Mouse (Mus musculus): Measurements from ENCODE around the gene Dync2h1.
"Not testable (repeated sequence)": the region's sequence is repeated elsewhere in the genome, so short reads cannot be mapped to it uniquely, and the experiment has no call there.

The Dync2h1 gene

DNA sequence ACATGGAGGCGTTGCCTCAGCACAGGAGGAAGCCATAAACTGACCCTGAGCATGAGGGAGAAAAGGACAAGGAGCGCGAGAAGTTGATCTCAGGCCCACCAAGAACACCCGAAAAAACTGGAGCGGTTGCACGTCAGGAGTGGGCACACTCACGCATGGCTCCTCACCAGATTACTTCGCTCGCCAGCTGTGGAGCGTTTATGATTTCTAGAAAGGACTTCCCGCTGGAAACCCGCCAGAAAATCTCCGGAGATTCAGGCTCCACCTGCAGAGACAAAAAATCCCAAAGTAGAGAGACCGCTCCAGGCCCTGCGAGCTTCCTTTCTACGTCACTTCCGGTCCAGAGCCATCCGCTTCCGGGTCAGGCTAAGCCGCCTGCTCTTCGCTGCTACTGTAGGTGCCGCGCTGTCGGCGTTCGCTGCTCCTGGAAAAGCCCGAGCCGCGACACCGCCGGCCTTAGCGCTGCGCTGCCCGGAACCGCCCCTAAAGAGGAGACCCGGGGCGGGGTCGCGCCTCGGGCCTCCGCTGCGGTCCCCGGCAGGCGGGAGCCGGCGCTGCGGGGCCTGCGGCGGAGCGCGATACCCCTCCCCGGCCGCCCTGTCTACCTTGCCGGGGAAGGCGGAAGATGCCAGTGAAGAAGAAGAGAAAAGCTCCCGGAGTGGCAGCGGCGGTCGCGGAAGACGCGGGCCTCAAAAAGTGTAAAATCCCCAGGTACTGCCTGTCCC lies at the start of gene Dync2h1, which contains the start of gene Dcun1d5:
TSS of gene Dync2h1 (minus strand) at position 275 of the 725 bp plus-strand sequence.
TSS of gene Dcun1d5 (plus strand) at position 349 of the 725 bp plus-strand sequence.
- peak; percentile 95 for DNase-seq (ENCODE audit: low spot score)

DNA sequence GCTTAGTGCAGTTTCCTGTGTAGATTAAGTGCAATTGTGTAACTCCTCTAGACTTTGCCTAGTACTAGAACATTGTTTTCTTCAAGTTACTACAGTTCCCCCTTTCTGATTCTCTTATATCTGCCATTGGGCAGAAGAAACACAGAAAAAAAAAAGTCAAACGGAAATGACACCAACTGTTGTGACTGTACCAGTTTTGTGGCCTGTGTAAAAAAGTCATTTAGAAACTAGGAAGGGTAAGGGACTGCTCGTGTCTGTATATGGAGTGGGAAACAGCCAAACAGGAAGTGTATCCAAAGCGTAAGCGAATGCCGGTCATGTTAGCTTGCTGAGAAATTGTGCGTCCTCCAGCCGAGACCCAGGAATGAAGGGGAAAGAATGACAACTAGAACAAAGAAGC lies 37.2 kb upstream of the Dync2h1 start:
- DNase-seq (ENCODE audit: low spot score), result no peak

DNA sequence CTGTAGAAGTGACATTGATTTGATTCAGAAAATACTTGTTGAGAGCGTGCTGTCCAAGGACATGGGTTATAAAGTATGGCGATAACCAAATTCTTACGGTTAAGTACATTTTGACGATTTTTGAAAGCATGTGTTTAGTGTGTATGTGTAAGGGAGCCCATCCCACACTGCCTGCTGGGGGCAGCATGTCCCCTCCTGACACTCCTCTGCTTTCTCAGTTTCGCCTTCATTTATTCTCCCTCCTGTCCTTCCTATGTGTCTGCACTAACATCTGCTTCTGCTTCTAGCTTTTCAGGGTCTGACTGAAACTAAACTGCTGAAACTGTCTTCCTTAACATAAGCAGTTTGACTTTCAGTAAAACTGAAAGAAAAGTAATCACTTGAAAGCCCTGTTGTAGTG lies 36.8 kb upstream of the Dync2h1 start:
- no peak for DNase-seq (ENCODE audit: low spot score)

DNA sequence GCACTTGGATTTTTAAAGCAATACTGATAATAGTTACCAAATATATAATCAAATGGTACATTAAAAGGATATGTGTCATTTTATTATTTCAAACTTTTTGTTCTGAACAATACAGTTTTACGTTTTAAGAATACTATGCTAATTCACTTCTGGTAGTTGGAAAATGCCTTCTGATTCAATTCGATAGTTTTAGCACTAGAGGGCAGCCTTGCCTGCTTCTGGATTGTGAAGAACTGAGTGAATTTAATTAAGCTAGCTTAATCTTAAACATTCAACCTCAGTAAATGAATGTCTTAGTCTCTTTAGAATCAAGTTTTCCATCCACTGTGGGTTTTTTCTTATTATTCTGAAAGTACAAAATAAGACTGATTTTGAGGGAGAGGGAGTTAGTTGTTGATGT lies 32.0 kb upstream of the Dync2h1 start:
- no peak for DNase-seq (ENCODE audit: low spot score)

DNA sequence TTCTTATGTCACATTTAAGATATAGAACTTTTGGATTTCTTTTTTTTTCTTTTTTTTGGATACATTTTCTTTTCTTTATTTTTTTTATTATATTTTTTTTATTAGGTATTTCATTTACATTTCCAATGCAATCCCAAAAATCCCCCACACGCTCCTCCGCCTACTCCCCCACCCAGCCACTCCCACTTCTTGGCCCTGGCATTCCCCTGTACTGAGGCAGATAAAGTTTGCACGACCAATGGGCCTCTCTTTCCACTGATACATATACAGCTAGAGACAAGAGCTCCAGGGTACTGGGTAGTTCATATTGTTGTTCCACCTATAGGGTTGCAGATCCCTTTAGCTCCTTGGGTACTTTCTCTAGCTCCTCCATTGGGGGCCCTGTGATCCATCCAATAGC lies 6.4 kb upstream of the Dync2h1 start:
- not testable (repeated sequence) for DNase-seq (ENCODE audit: low spot score)

DNA sequence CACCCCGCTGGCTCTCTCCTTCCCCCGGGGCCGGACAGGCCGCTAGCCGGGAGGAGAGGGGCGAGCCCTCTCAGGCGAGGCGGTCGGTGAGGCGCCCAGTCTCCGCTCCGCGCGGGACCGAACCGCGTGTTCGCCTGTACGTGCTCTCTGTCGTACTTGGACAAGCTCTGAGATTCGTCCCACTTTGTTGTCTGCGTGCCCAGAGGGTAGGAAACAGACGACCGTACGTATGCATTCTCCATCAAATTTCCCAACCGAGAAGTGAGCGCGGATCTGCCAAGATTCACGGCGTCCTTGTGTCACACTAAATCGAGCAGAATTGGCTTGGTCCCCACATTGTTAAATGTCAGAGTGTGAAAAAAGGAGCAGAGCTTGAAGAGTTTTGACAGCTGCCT lies 648 bp upstream of the Dync2h1 start:
- no peak for DNase-seq (ENCODE audit: low spot score)

DNA sequence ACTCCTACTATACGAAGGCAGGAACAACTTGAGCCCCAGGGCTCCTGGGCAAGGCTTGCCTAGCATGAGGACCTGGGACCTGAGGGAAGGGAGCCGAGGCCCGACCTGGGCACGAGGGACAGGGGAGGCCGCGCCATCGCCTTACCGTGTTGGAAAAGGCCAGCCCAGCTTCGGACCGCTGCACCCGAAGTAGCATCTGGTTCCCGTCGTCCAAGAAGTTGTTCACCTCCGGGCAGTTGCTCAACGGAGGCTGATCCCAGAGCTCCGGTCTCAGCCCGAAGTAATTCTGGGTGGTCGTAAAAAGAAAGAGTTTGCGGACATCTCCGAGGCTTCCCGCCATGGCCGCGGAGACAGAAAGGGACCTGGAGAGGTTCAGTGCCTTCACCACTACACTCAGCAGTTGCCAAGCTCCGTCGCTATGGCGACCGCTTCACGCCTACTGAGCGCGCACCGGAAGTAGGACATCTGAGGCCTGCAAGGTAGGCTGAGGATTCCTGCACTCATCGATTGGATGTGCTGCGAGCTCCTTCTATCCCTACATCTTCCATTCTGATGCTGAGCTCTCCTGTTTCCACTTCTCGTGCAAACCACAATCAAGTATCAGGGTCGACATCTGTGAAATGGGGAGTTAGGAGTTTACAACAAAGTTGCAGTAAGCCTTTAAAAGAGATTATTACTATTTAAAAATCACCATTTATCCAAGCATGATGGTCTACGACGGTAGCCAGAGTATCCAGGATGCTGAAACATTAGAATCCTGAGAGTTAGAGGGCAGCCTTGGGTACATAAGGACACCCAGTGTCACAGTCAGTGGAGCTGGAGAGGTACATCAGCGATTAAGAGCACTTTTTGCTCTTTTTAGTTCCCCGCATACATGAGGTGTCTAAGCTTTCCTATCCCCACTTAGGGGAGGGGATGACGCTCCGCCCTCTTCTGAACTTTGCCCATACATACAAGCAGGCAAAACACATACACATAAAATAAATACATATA lies 7.3 kb downstream of the Dync2h1 start:
- peak; percentile 93 for DNase-seq (ENCODE audit: low spot score)

DNA sequence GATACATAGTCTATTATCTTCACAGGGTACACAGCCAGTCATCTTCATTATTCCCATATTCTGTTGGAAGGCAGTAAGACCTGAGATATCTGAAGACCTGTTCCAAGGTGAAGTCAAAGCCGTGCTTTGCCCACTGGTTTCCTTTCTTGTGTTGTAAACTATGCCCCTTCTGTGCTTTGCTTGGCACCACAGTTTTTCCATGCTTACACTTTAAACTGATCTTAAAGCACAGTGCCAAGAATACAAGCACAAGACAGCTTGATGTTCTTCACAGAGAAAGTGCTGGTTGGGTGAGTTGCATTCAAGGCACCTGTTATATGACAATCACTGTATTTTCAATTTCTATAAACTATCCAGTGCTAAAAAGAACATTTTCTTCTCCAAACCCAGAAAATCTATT lies 10.5 kb downstream of the Dync2h1 start:
- DNase-seq (ENCODE audit: low spot score), result no peak

DNA sequence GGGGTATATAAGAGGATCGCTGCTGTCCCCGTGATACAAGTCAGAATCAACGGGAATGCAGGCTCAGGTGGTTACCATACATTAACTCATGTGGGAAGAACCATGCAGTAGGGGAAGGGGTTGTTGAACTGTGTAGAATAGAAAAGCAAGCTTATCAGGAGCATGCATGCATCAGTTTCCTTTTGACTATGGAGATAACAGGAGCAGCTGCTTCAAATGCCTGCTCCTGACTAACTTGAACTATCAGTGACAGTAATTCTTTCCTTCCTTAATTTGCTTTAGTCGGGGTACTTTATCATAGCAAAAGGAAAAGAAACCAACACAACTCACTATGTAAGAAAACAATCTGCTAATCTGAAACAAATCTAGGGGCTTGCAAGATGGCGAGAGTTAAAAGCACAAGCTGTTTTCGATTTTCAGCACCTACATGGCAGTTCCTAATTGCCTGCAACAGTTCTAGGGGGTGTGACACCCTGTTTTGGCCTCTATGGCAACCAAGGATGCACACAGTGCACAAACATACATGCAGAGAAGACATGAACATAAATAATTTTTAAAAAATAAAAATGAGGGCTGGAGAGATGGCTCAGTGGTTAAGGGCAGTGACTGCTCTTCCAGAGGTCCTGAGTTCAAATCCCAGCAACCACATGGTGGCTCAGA lies 16.8 kb downstream of the Dync2h1 start:
- no peak for DNase-seq (ENCODE audit: low spot score)

DNA sequence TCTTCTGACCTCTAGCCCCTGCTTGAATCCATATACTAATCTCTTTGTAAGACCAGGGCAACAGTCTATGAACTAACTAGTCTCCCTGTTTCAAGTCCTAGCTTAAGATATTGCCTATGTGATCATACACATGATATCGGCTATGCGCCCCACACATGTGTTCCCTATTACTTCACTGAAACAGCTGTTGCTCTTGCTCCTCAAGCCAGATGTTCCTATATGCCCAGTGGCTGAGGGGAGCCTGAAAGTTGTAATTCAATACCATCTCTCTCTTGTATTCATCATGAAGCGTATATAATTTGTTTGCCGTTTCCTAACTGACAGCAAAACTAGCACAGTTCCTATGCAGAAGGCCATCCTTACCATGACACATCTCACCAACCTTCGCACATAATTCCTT lies 23.6 kb downstream of the Dync2h1 start:
- DNase-seq (ENCODE audit: low spot score), result no peak

DNA sequence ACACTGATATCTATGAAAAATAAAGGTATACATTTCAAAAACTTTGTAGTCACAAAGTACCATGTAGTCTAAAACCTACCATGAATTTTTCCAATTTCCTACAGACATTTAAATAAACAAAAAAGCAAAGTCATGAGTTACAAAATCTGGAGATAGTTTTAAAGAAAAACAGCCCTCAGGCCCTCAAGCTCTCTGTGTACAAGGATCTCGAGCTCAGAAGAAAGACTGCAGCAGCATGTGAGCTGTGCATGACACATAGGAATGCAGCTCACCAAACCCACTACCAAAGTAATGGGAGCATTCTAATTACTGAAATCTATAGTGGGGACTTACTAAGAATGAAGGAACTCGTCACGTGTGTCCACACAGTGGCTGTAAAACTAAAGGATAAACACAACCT lies 24.5 kb downstream of the Dync2h1 start:
- no peak for DNase-seq (ENCODE audit: low spot score)

DNA sequence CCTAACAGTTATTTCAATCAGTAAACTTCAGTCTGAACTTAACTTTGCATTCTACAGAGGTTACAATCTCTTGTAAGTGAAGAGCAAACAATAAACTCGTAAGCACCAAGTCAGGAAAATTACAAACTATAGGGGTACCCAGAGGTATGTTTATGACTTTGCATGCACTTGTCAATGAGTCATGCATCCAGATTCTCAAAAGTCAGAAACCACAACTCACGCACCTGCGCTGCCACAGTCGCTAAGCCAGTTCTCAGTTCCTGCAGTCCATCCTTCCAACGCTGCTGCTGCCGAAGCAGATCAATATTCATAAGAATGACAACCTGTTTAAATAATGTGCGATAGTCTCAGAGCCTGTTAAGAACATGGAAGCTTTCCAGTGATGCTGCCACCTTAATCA lies 25.6 kb downstream of the Dync2h1 start:
- no peak for DNase-seq (ENCODE audit: low spot score)

DNA sequence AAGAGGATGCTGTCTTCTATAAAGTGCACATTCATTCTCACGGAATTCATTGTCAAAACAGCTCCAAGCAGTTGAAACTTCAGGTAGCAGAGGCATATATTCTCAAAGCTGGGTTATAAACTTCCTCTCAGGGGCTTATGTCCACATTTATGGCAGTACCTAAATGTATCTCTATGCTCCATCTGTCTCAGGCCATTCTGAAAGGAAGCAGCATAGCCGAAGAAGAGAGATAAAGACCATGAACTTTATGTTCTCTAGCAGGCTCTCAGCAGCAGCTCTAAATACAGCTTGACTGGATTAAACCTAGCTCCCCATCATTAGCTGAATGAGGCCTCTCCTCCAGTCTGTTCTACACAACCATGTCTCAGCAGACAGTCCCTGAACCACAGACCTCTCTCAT lies 29.9 kb downstream of the Dync2h1 start:
- no peak for DNase-seq (ENCODE audit: low spot score)

DNA sequence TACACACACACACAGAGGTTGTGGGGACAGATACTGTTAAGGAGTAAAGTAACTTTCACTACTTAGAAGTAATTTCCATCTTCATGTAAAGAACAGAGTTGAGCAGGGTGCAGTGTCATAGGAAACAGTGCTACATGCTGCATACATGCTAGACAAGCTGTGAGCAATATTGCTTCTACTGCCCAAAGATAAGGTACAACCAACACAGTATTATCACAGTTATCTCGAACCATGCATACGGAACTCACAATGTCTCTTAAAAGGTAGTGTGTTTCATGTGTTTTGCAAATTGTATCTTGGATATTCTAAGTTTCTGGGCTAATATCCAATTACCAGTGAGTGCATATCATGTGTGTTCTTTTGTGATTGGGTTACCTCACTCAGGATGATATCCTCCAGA lies 61.4 kb downstream of the Dync2h1 start:
- no peak for DNase-seq (ENCODE audit: low spot score)

DNA sequence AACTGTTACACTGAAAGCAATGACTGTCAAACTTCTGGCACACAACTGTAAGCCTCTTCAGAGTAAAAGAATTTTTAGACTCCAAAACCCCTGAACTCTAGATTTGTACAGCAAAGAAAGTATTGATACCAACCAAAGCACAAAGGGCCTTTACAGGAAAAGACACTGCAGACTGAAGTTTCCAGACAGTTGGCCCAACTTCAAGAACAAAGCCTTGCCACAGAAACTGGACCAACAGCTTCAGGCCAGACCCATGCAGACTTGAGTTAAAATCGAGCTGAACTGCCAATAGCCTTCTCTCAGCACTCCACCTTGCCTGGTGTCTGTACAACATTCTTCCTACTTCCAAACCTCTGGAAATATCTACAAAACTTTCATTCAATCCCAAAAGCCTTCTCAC lies 74.1 kb downstream of the Dync2h1 start:
- DNase-seq (ENCODE audit: low spot score), result no peak

DNA sequence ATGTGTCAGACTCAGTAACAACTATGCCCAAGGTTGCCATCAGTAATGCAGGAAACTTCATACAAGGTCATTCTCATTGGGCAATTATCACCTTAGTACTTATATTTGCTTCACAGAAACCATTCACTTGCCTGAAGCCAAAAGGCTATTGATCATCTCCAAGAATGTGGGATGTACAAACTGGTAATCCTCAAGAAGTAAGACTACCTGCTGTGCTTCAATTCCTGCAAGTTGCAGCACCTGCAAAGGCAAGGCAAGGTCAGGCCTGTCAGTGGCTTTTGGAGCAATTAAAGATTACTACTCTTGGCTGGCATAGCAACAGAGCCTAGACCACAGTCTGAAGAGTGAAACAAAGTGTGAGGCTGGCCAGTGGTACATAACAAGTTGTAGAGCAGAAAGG lies 82.9 kb downstream of the Dync2h1 start:
- no peak for DNase-seq (ENCODE audit: low spot score)

DNA sequence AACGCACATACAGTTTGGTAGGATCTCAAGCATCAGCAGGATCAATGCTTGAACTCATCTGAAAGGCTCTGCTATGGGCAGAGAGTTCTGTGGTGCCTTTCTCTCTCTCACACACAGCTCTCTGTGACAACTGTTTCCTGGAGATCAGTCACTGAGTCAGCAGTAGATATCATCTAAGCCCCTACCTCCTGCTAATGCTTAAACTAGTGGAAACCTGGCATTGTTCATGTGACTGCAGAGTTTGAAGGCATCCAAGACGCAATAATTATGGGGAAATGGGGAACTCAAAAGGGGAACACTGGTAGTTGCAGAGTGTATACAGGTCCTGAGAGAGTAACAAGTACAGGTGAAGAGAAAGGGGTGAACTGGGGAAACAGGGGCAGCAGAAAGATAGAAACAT lies 109.6 kb downstream of the Dync2h1 start:
- no peak for DNase-seq (ENCODE audit: low spot score)

DNA sequence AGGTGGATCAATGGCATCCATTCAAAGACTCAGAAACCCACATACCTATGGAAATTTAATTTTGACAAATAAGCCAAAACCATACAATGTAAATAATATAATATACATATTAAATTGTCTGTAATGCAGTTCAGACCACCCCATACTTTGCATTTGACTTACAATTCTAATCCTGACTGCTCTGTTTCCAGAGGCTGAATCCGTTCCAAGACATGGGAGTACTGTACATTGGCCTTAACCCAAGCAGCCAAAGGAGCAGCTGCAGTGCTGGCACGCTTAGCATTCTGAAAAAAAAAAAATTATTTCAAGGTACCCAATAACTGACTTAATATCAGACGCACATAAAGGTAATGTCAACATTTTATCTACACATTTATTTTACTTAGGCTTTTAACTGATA lies 113.4 kb downstream of the Dync2h1 start:
- no peak for DNase-seq (ENCODE audit: low spot score)

DNA sequence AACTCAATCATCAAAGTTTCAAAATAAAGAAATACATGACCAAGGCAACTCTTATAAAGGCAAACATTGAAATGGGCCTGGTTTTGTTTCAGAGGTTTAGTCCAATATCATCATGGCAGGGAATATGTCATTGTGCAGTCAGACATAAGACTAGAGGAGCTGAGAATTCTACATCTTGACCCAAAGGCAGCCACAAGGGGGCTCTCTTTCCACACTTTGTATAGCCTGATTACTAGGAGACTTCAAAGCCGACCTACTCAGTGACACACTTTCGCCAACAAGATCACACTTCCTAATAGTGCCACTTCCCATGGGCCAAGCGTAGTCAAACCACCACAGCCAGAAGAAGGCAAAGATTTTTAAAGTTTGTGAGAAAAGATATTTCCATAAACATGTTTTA lies 133.7 kb downstream of the Dync2h1 start:
- DNase-seq (ENCODE audit: low spot score), result no peak

DNA sequence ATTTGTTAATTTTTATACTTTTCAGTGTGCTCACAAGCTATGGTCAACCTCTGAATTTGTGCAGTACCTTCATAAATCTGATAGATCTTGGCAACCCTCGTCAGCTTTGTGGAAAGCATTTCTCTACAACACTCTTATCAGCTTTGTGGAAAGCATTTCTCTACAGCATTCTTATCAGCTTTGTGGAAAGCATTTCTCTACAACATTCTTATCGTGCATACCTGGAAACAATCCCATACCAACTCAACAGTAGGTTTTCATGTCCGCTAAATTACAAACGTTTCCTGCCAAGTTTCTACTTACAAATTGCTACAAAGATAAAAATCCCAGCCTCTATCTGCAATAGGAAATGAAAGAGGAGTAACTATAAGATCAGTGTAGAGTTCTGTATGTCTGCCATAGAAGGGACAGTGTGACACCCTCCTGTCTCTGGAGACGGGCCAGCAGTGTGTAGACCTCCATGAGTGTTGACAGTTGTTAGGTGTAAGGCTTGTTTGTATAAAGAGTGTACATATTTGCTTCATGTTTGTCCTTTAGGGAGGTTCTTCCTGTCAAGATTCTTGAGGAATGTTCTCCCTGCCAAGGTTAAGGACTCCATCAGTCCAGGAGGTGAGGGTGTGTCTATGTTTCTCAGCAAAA lies 141.5 kb downstream of the Dync2h1 start:
- DNase-seq (ENCODE audit: low spot score), result no peak

DNA sequence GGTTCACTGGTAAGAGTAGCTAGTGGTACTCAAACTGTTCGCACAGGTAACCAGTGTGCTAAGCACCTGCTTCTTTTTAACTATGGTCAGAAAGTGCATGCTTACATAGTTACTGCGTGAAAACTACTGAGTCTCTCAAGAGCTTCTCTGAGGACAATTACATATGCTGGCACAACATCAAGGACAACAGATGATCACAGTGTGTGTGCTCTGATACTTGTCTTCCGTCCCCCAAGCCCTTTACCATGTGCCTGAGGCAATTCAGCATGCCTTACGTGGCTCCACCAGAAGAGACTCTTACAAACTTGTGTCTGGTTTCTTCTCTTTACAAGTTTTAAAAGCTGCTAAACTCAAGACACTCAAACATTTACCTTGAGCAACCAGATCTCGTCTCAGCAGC lies 143.0 kb downstream of the Dync2h1 start:
- no peak for DNase-seq (ENCODE audit: low spot score)

DNA sequence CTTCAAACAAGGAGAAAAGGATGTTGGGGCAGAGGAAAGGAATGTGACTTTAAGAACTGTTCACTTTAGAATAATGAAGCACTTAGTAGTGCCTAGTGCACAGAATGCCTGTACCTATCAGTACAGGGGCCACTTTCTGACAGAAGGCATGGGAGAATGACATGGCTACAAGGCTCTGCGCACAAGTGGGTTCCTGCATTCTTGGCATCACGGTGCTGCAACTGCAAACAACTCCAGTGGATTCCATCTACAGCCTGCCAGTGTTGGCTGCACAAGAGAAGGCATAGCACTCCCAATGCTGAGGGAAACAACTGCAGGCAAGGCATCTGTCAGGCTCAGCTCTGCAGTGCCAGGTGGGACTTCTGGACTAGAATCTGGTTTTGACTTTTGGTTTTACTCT lies 151.7 kb downstream of the Dync2h1 start:
- no peak for DNase-seq (ENCODE audit: low spot score)

All from testis, postnatal 14 days (tissue).